21 mouse cellular contexts compared by ENCODE assay signal in genomic region chr11:46269893-46270292, GRCm38 (mm10). TPM values are rescaled to one million over a fixed set of nuclear protein-coding genes. Genes with fewer than 3 reads are reported as not detected.
"Had no signal": no experiment of that assay in that cellular context is flagged by ENCODE, and none has a peak within 500 bp of the region (broad histone marks: within the 10 kb centered on the region; RNA-seq: fewer than 3 reads in every experiment).

No protein-coding gene starts in this region.

- H3K9me3 ChIP-seq: midbrain, embryonic 10.5 days; neural tube, embryonic 13.5 days; neural tube, embryonic 15.5 days had no signal

- H3K27me3 ChIP-seq: neural tube, embryonic 13.5 days; neural tube, embryonic 15.5 days had no signal

- H3K4me1 ChIP-seq: midbrain, embryonic 10.5 days; neural tube, embryonic 13.5 days; neural tube, embryonic 15.5 days had no signal

- H3K4me2 ChIP-seq: lung, embryonic 14.5 days; neural tube, embryonic 13.5 days; neural tube, embryonic 15.5 days had no signal

- DNase-seq: lung, adult 18-20 months; lung, embryonic 14.5 days; lung, postnatal 10 days; lung, postnatal 4 days; midbrain, embryonic 14.5 days; retina, postnatal 1 day; right cerebral cortex, adult 18-20 months; right cerebral cortex, postnatal 25 days; right cerebral cortex, postnatal 4 days; spleen, adult 18-20 months; thymus, adult 18-20 months; thymus, postnatal 14 days; thymus, postnatal 36 days had no signal

- H3K4me3 ChIP-seq: midbrain, embryonic 10.5 days; myocyte; neural tube, embryonic 13.5 days; neural tube, embryonic 15.5 days had no signal

- H3K27ac ChIP-seq: midbrain, embryonic 10.5 days; neural tube, embryonic 13.5 days; neural tube, embryonic 15.5 days had no signal

- H3K9ac ChIP-seq: lung, embryonic 14.5 days; neural tube, embryonic 13.5 days; neural tube, embryonic 15.5 days had no signal

RNA-seq across cellular contexts. Expression of gene Fndc9, which starts 34.6 kb away (rescaled TPM):
- total RNA-seq: megakaryocyte, adult 5-6 weeks; megakaryocyte-erythroid progenitor cell, adult 5-6 weeks had no signal
- polyA plus RNA-seq: liver, embryonic 16.5 days; lung, embryonic 14.5 days; small intestine, adult 2 months had no signal
